In genomic region chr7:4870133-4870532, GRCm38 (mm10) we compare ENCODE assay signal across 15 mouse cellular contexts. TPM values are rescaled to one million over a fixed set of nuclear protein-coding genes. Genes with fewer than 3 reads are reported as not detected.
DNase-seq lines count a peak whose midpoint lies in the region; ATAC-seq and TF ChIP-seq lines count a peak whose summit lies in the region.
"Had no signal": no experiment of that assay in that cellular context is flagged by ENCODE, and none has a peak within 500 bp of the region (broad histone marks: within the 10 kb centered on the region; RNA-seq: fewer than 3 reads in every experiment).

TSS of gene Isoc2b (minus strand) at chr7:4870258.

- no peaks in the 10 kb centered on the region for H3K36me3 ChIP-seq in limb, embryonic 15.5 days
- no peaks in the 10 kb centered on the region for H3K36me3 ChIP-seq in limb, embryonic 10.5 days
- H3K36me3 ChIP-seq in E14TG2a.4 (ENCODE audit: insufficient read depth, low read length) = no peaks in the 10 kb centered on the region
- H3K36me3 ChIP-seq: G1E; limb, embryonic 12.5 days had no signal

- TF ChIP-seq CTCF in E14TG2a.4 (conservative IDR thresholded peaks at IDR 0.05; ENCODE audit: low read length) = peak; percentile 32

- ATAC-seq in limb, embryonic 15.5 days (ENCODE audit: insufficient number of reproducible peaks, low FRiP score, low TSS enrichment, low read depth) = no peak
- no peak for ATAC-seq in hematopoietic stem cell, adult 5-6 weeks (replicated peaks in 1 of 2; ENCODE audit: insufficient read depth in 1 of 2, low FRiP score in 2 of 2, low TSS enrichment in 1 of 2, low read depth in 1 of 2, poor library complexity in 2 of 2, severe bottlenecking in 2 of 2)

- no peak for DNase-seq in limb, embryonic 10.5 days (ENCODE audit: low spot score)
- peak; percentile 95 for DNase-seq in R1 (ENCODE audit: low read depth, low spot score)
- DNase-seq in spleen, postnatal 14 days (ENCODE audit: low spot score in 2 of 2) = no peak
- no peak for DNase-seq in heart, postnatal 25 days (ENCODE audit: low spot score)
- no peak for DNase-seq in heart, adult 9 months (ENCODE audit: low spot score in 2 of 2)
- DNase-seq: cerebellum, postnatal 36 days; retina, postnatal 1 day had no signal

- no peak within 1 kb of the TSS for H3K9ac ChIP-seq in limb, embryonic 15.5 days
- H3K9ac ChIP-seq: limb, embryonic 12.5 days had no signal

- H3K27ac ChIP-seq in limb, embryonic 15.5 days = no peak within 1 kb of the TSS
- no peak within 1 kb of the TSS for H3K27ac ChIP-seq in limb, embryonic 10.5 days
- H3K27ac ChIP-seq: layer of hippocampus, adult 2 months; limb, embryonic 12.5 days had no signal

- H3K4me3 ChIP-seq in limb, embryonic 15.5 days = no peak within 1 kb of the TSS
- no peak within 1 kb of the TSS for H3K4me3 ChIP-seq in limb, embryonic 10.5 days
- H3K4me3 ChIP-seq in E14TG2a.4 (replicated peaks; ENCODE audit: low read length) = no peak within 1 kb of the TSS
- H3K4me3 ChIP-seq: layer of hippocampus, adult 2 months; limb, embryonic 12.5 days; megakaryocyte, embryonic 14.5 days; myocyte had no signal

- no peaks in the 10 kb centered on the region for H3K27me3 ChIP-seq in limb, embryonic 15.5 days
- no peaks in the 10 kb centered on the region for H3K27me3 ChIP-seq in limb, embryonic 10.5 days (ENCODE audit: low read depth, poor library complexity, severe bottlenecking)
- H3K27me3 ChIP-seq in E14TG2a.4 (ENCODE audit: insufficient read depth, low read length) = no peaks in the 10 kb centered on the region
- H3K27me3 ChIP-seq: limb, embryonic 12.5 days had no signal

- H3K4me1 ChIP-seq in limb, embryonic 15.5 days = peaks cover 20% of the 10 kb centered on the region
- peaks cover 18% of the 10 kb centered on the region for H3K4me1 ChIP-seq in limb, embryonic 10.5 days
- H3K4me1 ChIP-seq in E14TG2a.4 (replicated peaks; ENCODE audit: low read depth, low read length) = peaks cover 62% of the 10 kb centered on the region

- H3K4me2 ChIP-seq in limb, embryonic 15.5 days = no peak within 1 kb of the TSS
- H3K4me2 ChIP-seq: limb, embryonic 12.5 days had no signal

- 43% methylated on average over 6 of the region's 6 CpGs for WGBS in limb, embryonic 15.5 days
- WGBS in limb, embryonic 10.5 days = 61% methylated on average over 6 of the region's 6 CpGs

- no peaks in the 10 kb centered on the region for H3K9me3 ChIP-seq in limb, embryonic 15.5 days
- H3K9me3 ChIP-seq in limb, embryonic 10.5 days (replicated peaks) = no peaks in the 10 kb centered on the region
- H3K9me3 ChIP-seq in E14TG2a.4 (ENCODE audit: low read length) = no peaks in the 10 kb centered on the region; the same call in 1 of the 2 replicates
- H3K9me3 ChIP-seq: G1E; limb, embryonic 12.5 days; megakaryocyte, embryonic 14.5 days had no signal

- intact Hi-C loops in heart, postnatal 25 days (cut with DNase I) = no loop called here

RNA-seq across cellular contexts. Expression of gene Isoc2b, which starts in this region (rescaled TPM):
- 12.7 and 12.9 TPM in 2 replicates for polyA plus RNA-seq in limb, embryonic 15.5 days (2015; fragmentation: Nextera tagmentation; extraction: Ambion mirVana)
- 2.6 and 3.1 TPM in 2 replicates for polyA plus RNA-seq in limb, embryonic 10.5 days (2016; fragmentation: Nextera tagmentation; extraction: Ambion mirVana)
- 59.8 and 69.7 TPM in 2 replicates for total RNA-seq in hematopoietic stem cell, adult 5-6 weeks (2017)
- total RNA-seq in heart, postnatal 25 days (2021) = 1 to 10 TPM; 3.5 to 5.3 TPM
